Mouse (Mus musculus) ES-E14 (cell line): ENCODE data around the gene Nalcn. TPM values are rescaled to one million over a fixed set of nuclear protein-coding genes. Genes with fewer than 3 reads are reported as not detected.

Experiments
- DNase-seq: peaks from one replicate; pipeline ENCODE4 v3.0.0-alpha.2; 2013; ENCODE audit warnings: low read depth, low spot score
- H3K27ac ChIP-seq: 2 replicates; pipeline ENCODE4 v1.5.1; 2012; ENCODE audit warnings: low read depth, mild to moderate bottlenecking, low read length, moderate library complexity, mixed read lengths; ENCODE audit not compliant: poor library complexity, insufficient read depth, severe bottlenecking
- H3K36me3 ChIP-seq: 2 replicates; pipeline ENCODE4 v1.6.1; 2012; ENCODE audit warnings: mild to moderate bottlenecking, low read length, moderate library complexity, mixed read lengths; ENCODE audit not compliant: control insufficient read depth, poor library complexity, insufficient read depth, severe bottlenecking
- H3K4me1 ChIP-seq, 2 experiments: fragments of 150-350 bp in 1 of 2; sonication (generic) in 1 of 2; 2 replicates each; pipeline ENCODE4 v1.6.1; 2012; ENCODE audit warnings: low read length in 2 of 2, mild to moderate bottlenecking in 1 of 2, mixed read lengths in 1 of 2; ENCODE audit not compliant: control insufficient read depth in 2 of 2, insufficient read depth in 2 of 2, poor library complexity in 1 of 2
- H3K4me3 ChIP-seq, 2 experiments: fragments of 150-350 bp in 1 of 2; sonication (generic) in 1 of 2; 2 replicates each; pipeline ENCODE4 v1.5.1; 2012; ENCODE audit warnings: low read length in 2 of 2, low read depth in 1 of 2, mild to moderate bottlenecking in 1 of 2, mixed read lengths in 1 of 2; ENCODE audit not compliant: insufficient read depth in 1 of 2, poor library complexity in 1 of 2, severe bottlenecking in 1 of 2
- H3K9ac ChIP-seq: 2 replicates; pipeline ENCODE4 v1.6.1; 2012; ENCODE audit warnings: low read depth, mild to moderate bottlenecking, low read length, mixed read lengths; ENCODE audit not compliant: poor library complexity, insufficient read depth, severe bottlenecking
- H3K9me3 ChIP-seq: fragments of 150-350 bp; sonication (generic); 2 replicates; pipeline ENCODE4 v1.6.1; 2012; ENCODE audit warnings: low read depth, mild to moderate bottlenecking, low read length; ENCODE audit not compliant: control insufficient read depth, insufficient read depth
- CHD2 ChIP-seq: IDR thresholded peaks from 2 replicates; pipeline ENCODE4 v1.6.1; 2014; ENCODE audit warnings: mild to moderate bottlenecking, low read depth, low read length, inconsistent platforms
- HCFC1 ChIP-seq: IDR thresholded peaks from 2 replicates; pipeline ENCODE4 v1.6.1; 2012; ENCODE audit warnings: low read length, inconsistent platforms, borderline replicate concordance; ENCODE audit not compliant: insufficient read depth
- MAFK ChIP-seq: IDR thresholded peaks from 2 replicates; pipeline ENCODE4 v1.6.1; 2014; ENCODE audit warnings: mild to moderate bottlenecking, low read depth, low read length, inconsistent platforms; ENCODE audit not compliant: insufficient read depth
- ZC3H11A ChIP-seq: IDR thresholded peaks from 2 replicates; pipeline ENCODE4 v1.6.1; 2012; ENCODE audit warnings: low read depth, mild to moderate bottlenecking, inconsistent platforms, low read length, borderline replicate concordance
- ZNF384 ChIP-seq: IDR thresholded peaks from 2 replicates; pipeline ENCODE4 v1.6.1; 2012; ENCODE audit warnings: low read depth, low read length, inconsistent platforms
- in situ Hi-C, 2 experiments: fragments of 600-800 bp; cut with MboI; formaldehyde crosslinking; loops; one replicate each; pipeline ENCODE4 v1.15.1; 2025; ENCODE audit warnings: low sequenced_read_pairs in 2 of 2, inconsistent platforms in 1 of 2; ENCODE audit not compliant: unreplicated experiment in 2 of 2
- total RNA-seq: library from RNA; depleted of rRNA; stranded (reverse); fragments of 300-350 nt; gene quantifications from 2 replicates; pipeline ENCODE4 v1.2.3, GENCODE M21; 2012; rRNA removed

The Nalcn gene
- total RNA-seq, 1 experiment, result 0.54 TPM

DNA sequence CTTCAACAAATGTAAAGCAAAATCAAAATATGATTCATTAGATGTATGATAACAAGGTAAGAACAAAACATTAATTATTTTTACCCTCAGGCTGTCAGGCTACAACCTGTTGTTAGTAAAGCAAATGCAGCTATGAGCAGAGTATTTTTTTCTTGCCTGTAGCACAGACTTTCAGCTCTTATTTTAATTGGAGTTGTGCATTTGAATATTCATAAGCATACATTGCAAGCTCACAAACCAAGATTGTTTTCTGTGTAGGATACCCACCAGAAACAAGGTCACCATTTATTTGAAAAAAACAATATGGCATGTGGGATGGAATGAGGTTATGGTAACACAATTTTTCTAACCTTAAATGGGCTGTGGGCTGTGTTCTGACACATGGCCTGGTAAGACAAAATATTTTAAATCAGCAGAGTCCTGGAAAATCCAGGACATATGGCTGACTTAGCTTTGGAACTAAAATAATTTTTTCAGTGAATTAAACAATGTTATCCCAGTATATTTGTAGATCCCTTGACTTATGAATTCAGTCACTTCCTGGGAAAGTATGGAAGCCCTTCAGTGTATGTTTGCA lies 394.2 kb downstream of the Nalcn start:
- H3K9me3 ChIP-seq, result no peaks in the 10 kb centered on the region
- H3K4me3 ChIP-seq, result no peak overlapping the region
- no peaks in the 10 kb centered on the region for H3K4me1 ChIP-seq
- no peak for TF ChIP-seq MAFK
- no peak for TF ChIP-seq HCFC1
- no peak for TF ChIP-seq ZC3H11A
- TF ChIP-seq ZNF384, result no peak
- no peak for TF ChIP-seq CHD2
- H3K36me3 ChIP-seq, result no peaks in the 10 kb centered on the region
- H3K27ac ChIP-seq, result no peak overlapping the region
- in situ Hi-C loops, result no loop called here
- H3K9ac ChIP-seq, result no peak overlapping the region
- DNase-seq, result no peak

Other genes starting within 250 kb of the Nalcn start
- gene Itgbl1, start 32.8 kb upstream of the Nalcn start, total RNA-seq, result 0.04 and 0.16 TPM in 2 replicates